Mouse (Mus musculus): ENCODE data around the gene Glyr1.

DNA sequence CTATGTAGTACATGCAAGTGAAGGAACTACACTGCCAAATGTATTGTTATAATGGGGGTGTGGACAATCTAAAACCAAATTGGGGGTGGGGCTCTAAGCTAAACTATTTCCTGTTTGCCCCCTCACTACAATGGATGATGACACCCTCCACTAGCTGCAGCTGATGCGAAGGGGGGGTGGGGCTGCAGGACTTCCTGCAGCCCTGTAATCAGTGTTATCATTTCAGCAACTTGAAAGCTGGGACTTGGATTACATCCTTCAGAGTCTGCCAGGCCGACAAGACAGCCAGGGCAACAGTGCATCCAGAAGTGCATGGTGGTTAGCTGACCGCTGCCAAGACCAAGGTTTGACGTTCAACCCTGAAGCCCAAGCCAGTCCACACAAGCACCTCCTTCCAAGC lies 78.0 kb downstream of the Glyr1 start:
- TF ChIP-seq GATA1 (IDR thresholded peaks at IDR 0.05; ENCODE audit: low read length): no peak
- no peak for TF ChIP-seq TAL1 (IDR thresholded peaks at IDR 0.05; ENCODE audit: low read length)
